Mouse (Mus musculus) G1E (cell line): ENCODE measurements around the gene Med24. TPM values are rescaled to one million over a fixed set of nuclear protein-coding genes. Genes with fewer than 3 reads are reported as not detected.

Experiments used
- ATAC-seq: 2 replicates; pipeline ENCODE4 v1.8.0; 2016; ENCODE audit warnings: mild to moderate bottlenecking; ENCODE audit not compliant: insufficient number of reproducible peaks, poor library complexity, low FRiP score, severe bottlenecking; ENCODE audit errors: extremely low read depth
- DNase-seq: peaks from one replicate; pipeline ENCODE4 v3.0.0; 2012; ENCODE audit warnings: low spot score
- H3K27me3 ChIP-seq: 2 replicates; pipeline ENCODE4 v1.6.1; 2012; ENCODE audit warnings: mild to moderate bottlenecking, low read length, inconsistent platforms; ENCODE audit not compliant: insufficient read depth
- H3K36me3 ChIP-seq: replicated peaks from 2 replicates; pipeline ENCODE3; 2012; ENCODE audit warnings: mild to moderate bottlenecking, inconsistent platforms
- H3K4me1 ChIP-seq: 2 replicates; pipeline ENCODE4 v1.6.1; 2012; ENCODE audit warnings: low read depth, low read length, inconsistent platforms, mixed read lengths; ENCODE audit not compliant: insufficient read depth
- H3K4me3 ChIP-seq: 2 replicates; pipeline ENCODE4 v1.5.1; 2012; ENCODE audit warnings: low read depth, mild to moderate bottlenecking, inconsistent platforms, low read length, moderate library complexity, mixed read lengths
- H3K9me3 ChIP-seq: replicated peaks from 2 replicates; pipeline ENCODE4 v1.6.1; 2012; ENCODE audit warnings: inconsistent platforms
- CTCF ChIP-seq: IDR thresholded peaks from 2 replicates; pipeline ENCODE4 v1.5.1; 2012; ENCODE audit warnings: low read depth, low read length, inconsistent platforms, mixed read lengths
- GATA1 ChIP-seq: IDR thresholded peaks from 2 replicates; pipeline ENCODE4 v1.6.1; 2012; ENCODE audit warnings: borderline replicate concordance, low read length, inconsistent platforms, mixed read lengths
- GATA2 ChIP-seq: IDR thresholded peaks from 2 replicates; pipeline ENCODE4 v1.6.1; 2012; ENCODE audit warnings: low read depth, low read length, inconsistent platforms, borderline replicate concordance
- POLR2AphosphoS5 ChIP-seq: IDR thresholded peaks from 2 replicates; pipeline ENCODE4 v1.6.1; 2012; ENCODE audit warnings: low read depth, low read length, inconsistent platforms; ENCODE audit not compliant: insufficient replicate concordance
- TAL1 ChIP-seq: conservative IDR thresholded peaks from 2 replicates; pipeline ENCODE4 v1.6.1; 2012; ENCODE audit warnings: low read depth, low read length, inconsistent platforms, mixed read lengths
- polyA plus RNA-seq: library from polyadenylated mRNA; stranded (reverse); fragments of >175 nt; gene quantifications from 2 replicates; pipeline ENCODE4 v1.2.3, GENCODE M21; 2012
- total RNA-seq, 2 experiments: library from RNA; stranded (forward) in 1 of 2; stranded (reverse) in 1 of 2; fragments of 200-1000 nt in 1 of 2; fragments of >200 nt in 1 of 2; fragmentation: Nextera tagmentation in 1 of 2; gene quantifications; 2 replicates each; pipeline ENCODE4 v1.2.3; 2014 to 2017

Med24 gene
- total and polyA plus RNA-seq, 3 experiments, result 37.8 to 95.6 (median 83.8) TPM

DNA sequence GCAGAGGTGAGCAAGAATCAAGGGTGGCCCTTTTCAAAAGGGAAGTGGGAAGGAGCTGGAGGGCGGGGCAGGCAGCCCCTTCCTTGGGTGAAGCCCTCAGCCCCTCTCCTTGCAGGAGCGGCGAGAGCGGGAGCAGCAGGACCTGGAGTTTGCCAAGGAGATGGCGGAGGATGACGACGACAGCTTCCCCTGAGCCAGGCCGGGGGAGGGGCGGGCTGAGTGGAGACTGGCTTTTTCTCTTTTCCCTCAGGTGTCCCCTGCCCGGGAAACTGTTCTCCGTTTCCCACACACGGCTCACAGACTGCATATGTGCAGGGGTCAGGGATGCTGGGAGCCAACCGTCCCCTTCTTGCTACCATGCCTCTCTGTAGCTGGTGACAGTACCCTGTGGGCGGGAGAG is 33.8 kb downstream of the Med24 start:
- no peak for TF ChIP-seq TAL1
- TF ChIP-seq GATA1, result no peak
- no peak for TF ChIP-seq POLR2AphosphoS5
- TF ChIP-seq GATA2, result no peak
- TF ChIP-seq CTCF, result no peak
- no peak for ATAC-seq
- H3K4me1 ChIP-seq, result peaks cover 22% of the 10 kb centered on the region
- H3K4me3 ChIP-seq, result no peak overlapping the region
- no peak for DNase-seq
- peaks cover 71% of the 10 kb centered on the region for H3K36me3 ChIP-seq
- H3K9me3 ChIP-seq, result no peaks in the 10 kb centered on the region
- H3K27me3 ChIP-seq, result peaks cover 3% of the 10 kb centered on the region

DNA sequence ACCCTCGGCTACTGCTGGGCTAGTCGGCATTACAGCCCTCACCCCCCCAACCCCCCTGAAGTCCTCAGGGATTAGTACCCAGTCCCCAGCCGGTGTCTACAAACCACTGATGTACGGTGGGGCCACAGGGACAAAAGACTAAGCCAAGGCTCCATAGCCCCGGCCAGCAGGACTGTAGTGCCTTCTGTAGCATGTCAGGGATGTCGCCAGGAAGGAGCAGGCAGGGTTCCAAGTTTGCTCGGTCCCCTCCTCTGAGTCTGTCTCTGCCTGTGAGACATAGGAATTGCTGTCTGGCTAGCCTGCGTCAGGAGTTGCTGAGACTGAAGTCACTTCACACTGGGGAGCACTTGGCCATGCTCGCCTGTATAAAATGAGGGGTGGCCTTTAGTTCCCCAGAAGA is 34.9 kb downstream of the Med24 start:
- Histone ChIP-seq H3K9me3 (no peaks in the 10 kb centered on the region), H3K27me3 (no peaks in the 10 kb centered on the region; the same call in 1 of the 2 replicates), H3K4me3 (no peak overlapping the region), H3K36me3 (peaks cover 82% of the 10 kb centered on the region), H3K4me1 (peaks cover 20% of the 10 kb centered on the region)
- TF ChIP-seq GATA2 (no peak), GATA1 (no peak), POLR2AphosphoS5 (no peak), CTCF (no peak), TAL1 (no peak)
- no peak for ATAC-seq
- no peak for DNase-seq

DNA sequence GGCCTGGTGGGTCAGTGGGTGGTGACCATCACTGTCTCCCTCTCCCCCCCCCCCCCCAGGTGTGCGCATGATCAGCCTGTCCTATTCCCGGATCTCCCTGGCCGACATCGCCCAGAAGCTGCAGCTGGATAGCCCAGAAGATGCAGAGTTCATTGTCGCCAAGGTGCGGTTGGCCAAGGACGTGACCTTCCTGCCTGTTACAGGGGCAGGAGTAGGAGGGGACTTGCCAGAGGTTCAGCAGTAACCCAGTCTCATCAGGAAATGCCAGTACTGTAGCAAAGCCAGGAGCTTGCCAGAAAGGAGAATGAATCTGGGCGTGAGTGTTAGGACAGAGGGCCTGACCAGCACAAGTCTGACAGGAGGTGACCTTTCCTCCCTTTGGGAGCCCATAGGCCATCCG is 35.5 kb downstream of the Med24 start:
- Histone ChIP-seq H3K4me3 (no peak overlapping the region), H3K9me3 (no peaks in the 10 kb centered on the region), H3K4me1 (peaks cover 20% of the 10 kb centered on the region), H3K27me3 (no peaks in the 10 kb centered on the region), H3K36me3 (peaks cover 86% of the 10 kb centered on the region)
- no peak for ATAC-seq
- TF ChIP-seq CTCF (no peak), POLR2AphosphoS5 (no peak), TAL1 (no peak), GATA2 (no peak), GATA1 (no peak)
- no peak for DNase-seq

DNA sequence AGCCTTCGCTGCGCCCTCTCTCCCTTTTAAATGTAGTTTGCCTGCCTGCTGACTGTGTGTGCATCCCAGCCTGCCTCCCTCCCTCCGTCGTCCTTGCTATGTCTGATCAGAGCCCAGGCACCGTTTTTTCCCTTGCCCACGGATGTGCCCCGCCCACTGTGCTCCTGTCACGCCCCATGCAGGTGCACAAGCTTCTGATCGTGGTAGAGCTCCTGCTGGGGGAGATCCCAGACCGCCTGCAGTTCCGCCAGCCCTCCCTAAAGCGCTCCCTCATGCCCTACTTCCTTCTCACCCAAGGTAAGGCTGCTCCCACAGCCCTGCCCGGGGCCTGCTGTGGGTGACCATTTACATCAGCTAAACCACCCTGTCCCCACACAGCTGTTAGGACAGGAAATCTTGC is 36.0 kb downstream of the Med24 start:
- Histone ChIP-seq H3K4me3 (no peak overlapping the region), H3K36me3 (peaks cover 90% of the 10 kb centered on the region), H3K27me3 (no peaks in the 10 kb centered on the region), H3K4me1 (peaks cover 20% of the 10 kb centered on the region), H3K9me3 (no peaks in the 10 kb centered on the region)
- TF ChIP-seq CTCF (no peak), TAL1 (no peak), GATA2 (no peak), GATA1 (no peak), POLR2AphosphoS5 (no peak)
- DNase-seq (no peak), ATAC-seq (no peak)

DNA sequence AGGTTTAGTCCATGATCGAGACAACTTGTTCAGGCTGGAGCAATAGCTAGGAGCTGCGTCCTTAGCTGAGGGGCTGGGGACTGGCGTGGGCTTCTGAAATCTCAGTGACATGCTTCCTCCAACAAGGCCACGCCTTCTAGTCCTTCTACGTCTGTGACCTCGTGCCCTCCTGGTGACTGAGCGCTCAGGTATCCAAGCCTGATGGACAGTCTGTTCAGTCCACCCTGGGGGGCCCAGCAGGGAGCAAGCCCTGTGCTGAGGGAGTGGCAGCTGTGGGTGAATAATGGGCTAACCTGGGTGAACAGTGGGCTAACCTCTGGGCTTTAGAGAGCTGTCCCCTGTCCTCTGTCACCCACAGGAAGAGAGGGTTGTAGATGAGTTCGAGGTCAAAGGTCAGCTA is 41.2 kb downstream of the Med24 start:
- Histone ChIP-seq H3K36me3 (peaks cover 86% of the 10 kb centered on the region), H3K4me3 (no peak overlapping the region), H3K9me3 (no peaks in the 10 kb centered on the region), H3K27me3 (no peaks in the 10 kb centered on the region), H3K4me1 (peaks cover 36% of the 10 kb centered on the region)
- TF ChIP-seq GATA2 (no peak), CTCF (no peak), TAL1 (no peak), POLR2AphosphoS5 (no peak), GATA1 (no peak)
- ATAC-seq (no peak), DNase-seq (no peak)

DNA sequence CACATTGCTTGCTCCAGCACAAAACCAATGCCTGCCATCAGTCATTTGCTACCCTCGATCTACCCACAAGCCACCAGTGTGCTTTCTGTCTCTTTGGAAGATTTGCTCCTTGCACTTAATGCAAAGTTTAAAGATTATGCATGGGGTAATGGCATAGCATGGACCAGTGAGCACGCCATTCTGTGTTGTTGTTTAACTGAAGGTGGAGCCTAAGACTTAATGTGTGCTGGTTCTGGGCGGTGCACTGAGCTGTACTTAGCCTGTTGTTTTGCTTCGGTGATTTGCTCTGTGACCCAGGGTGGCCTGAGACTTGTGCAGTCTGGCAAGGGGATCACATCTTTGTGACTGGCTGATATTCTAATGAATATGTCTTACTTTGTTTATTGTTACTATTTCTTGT is 42.3 kb downstream of the Med24 start:
- Histone ChIP-seq H3K9me3 (no peaks in the 10 kb centered on the region), H3K27me3 (no peaks in the 10 kb centered on the region), H3K4me3 (no peak overlapping the region), H3K36me3 (peaks cover 76% of the 10 kb centered on the region), H3K4me1 (peaks cover 31% of the 10 kb centered on the region)
- ATAC-seq, result no peak
- no peak for DNase-seq
- TF ChIP-seq GATA2 (no peak), CTCF (no peak), TAL1 (no peak), POLR2AphosphoS5 (no peak), GATA1 (no peak)

DNA sequence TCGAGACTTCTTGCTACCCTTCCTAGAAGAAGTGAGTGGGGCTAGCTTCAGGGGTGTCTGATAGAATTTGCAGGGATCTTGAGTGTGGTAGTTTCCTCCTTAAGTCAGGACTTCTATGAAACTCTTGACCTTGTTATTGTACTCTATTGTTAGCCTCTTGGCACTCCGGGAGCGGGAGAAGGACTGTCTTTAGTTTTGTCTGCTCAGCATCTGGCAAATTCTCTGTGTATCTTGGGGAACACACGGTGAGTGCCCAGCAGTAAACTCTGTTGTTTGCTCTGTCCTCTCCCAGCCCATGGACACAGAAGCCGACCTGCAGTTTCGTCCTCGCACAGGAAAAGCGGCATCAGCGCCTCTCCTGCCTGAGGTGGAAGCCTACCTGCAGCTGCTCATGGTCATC is 43.6 kb downstream of the Med24 start:
- Histone ChIP-seq H3K36me3 (peaks cover 63% of the 10 kb centered on the region), H3K4me1 (peaks cover 39% of the 10 kb centered on the region), H3K4me3 (no peak overlapping the region), H3K27me3 (no peaks in the 10 kb centered on the region), H3K9me3 (no peaks in the 10 kb centered on the region)
- DNase-seq (no peak), ATAC-seq (no peak)
- no peak for TF ChIP-seq GATA1
- TF ChIP-seq GATA2, result no peak
- TF ChIP-seq TAL1, result no peak
- no peak for TF ChIP-seq CTCF
- no peak for TF ChIP-seq POLR2AphosphoS5
